Comparison of ENCODE assay signal across 13 mouse cellular contexts in genomic region chr3:135692999-135693398, GRCm38 (mm10). TPM values are rescaled to one million over a fixed set of nuclear protein-coding genes. Genes with fewer than 3 reads are reported as not detected.
DNase-seq lines count a peak whose midpoint lies in the region; ATAC-seq and TF ChIP-seq lines count a peak whose summit lies in the region.
"Had no signal": no experiment of that assay in that cellular context is flagged by ENCODE, and none has a peak within 500 bp of the region (broad histone marks: within the 10 kb centered on the region; RNA-seq: fewer than 3 reads in every experiment).

No protein-coding gene starts in this region.

- intact Hi-C loops in heart, postnatal 14 days (cut with DNase I) = loop anchor here (5.0 kb wide), 3 partner anchors 56 to 256 kb away; partner anchors contain the start of gene Ube2d3

- no peaks in the 10 kb centered on the region for H3K27me3 ChIP-seq in heart, embryonic 11.5 days (ENCODE audit: control insufficient read depth, insufficient read depth, low read length)
- H3K27me3 ChIP-seq in heart, embryonic 16.5 days (ENCODE audit: control insufficient read depth, insufficient read depth, low read length) = no peaks in the 10 kb centered on the region
- peaks cover 2% of the 10 kb centered on the region for H3K27me3 ChIP-seq in kidney, adult 2 months (replicated peaks; ENCODE audit: control insufficient read depth, insufficient read depth, low read length)
- no peaks in the 10 kb centered on the region for H3K27me3 ChIP-seq in liver, embryonic 11.5 days (replicated peaks; ENCODE audit: control insufficient read depth, insufficient read depth, low read length)
- H3K27me3 ChIP-seq: hindbrain, embryonic 15.5 days; Patski had no signal

- 27% methylated on average over 3 of the region's 3 CpGs for WGBS in heart, embryonic 11.5 days (ENCODE audit: insufficient replicate concordance)
- 20% methylated on average over 3 of the region's 3 CpGs for WGBS in heart, embryonic 16.5 days
- WGBS in kidney, adult 2 months = 80% methylated on average over 3 of the region's 3 CpGs
- WGBS in liver, embryonic 11.5 days = 31% methylated on average over 3 of the region's 3 CpGs

- no peak for TF ChIP-seq POLR2A in kidney, adult 2 months (IDR thresholded peaks at IDR 0.05; ENCODE audit: low read depth, low read length)

- H3K27ac ChIP-seq in heart, embryonic 11.5 days (ENCODE audit: low read depth, low read length) = peak overlapping the region; percentile 70; the same call in 1 of the 2 replicates
- H3K27ac ChIP-seq in heart, embryonic 16.5 days (ENCODE audit: low read length) = peak overlapping the region; percentile 95
- no peak overlapping the region for H3K27ac ChIP-seq in kidney, adult 2 months (ENCODE audit: insufficient read depth, low read depth, low read length)
- H3K27ac ChIP-seq in liver, embryonic 11.5 days (ENCODE audit: low read depth, low read length) = no peak overlapping the region
- H3K27ac ChIP-seq: limb, embryonic 15.5 days; stomach, postnatal 0 days had no signal

- H3K4me3 ChIP-seq in heart, embryonic 11.5 days (ENCODE audit: low read depth, low read length) = no peak overlapping the region
- no peak overlapping the region for H3K4me3 ChIP-seq in heart, embryonic 16.5 days (ENCODE audit: low read length)
- no peak overlapping the region for H3K4me3 ChIP-seq in kidney, adult 2 months (ENCODE audit: insufficient read depth, low read depth, low read length)
- no peak overlapping the region for H3K4me3 ChIP-seq in liver, embryonic 11.5 days (ENCODE audit: low read depth, low read length)
- H3K4me3 ChIP-seq: hindbrain, embryonic 15.5 days; limb, embryonic 15.5 days had no signal

- H3K36me3 ChIP-seq in heart, embryonic 11.5 days (ENCODE audit: control insufficient read depth, insufficient read depth, low read length) = no peaks in the 10 kb centered on the region
- no peaks in the 10 kb centered on the region for H3K36me3 ChIP-seq in heart, embryonic 16.5 days (ENCODE audit: control insufficient read depth, insufficient read depth)
- H3K36me3 ChIP-seq in kidney, adult 2 months (ENCODE audit: control insufficient read depth, insufficient read depth, low read length) = no peaks in the 10 kb centered on the region
- H3K36me3 ChIP-seq in liver, embryonic 11.5 days (ENCODE audit: control insufficient read depth, insufficient read depth, low read length) = no peaks in the 10 kb centered on the region
- H3K36me3 ChIP-seq: hindbrain, embryonic 15.5 days; limb, embryonic 15.5 days had no signal

- H3K4me2 ChIP-seq in heart, embryonic 11.5 days = peak overlapping the region; percentile 1
- no peak overlapping the region for H3K4me2 ChIP-seq in heart, embryonic 16.5 days (ENCODE audit: low read depth, low read length)
- H3K4me2 ChIP-seq in liver, embryonic 11.5 days = no peak overlapping the region
- H3K4me2 ChIP-seq: limb, embryonic 15.5 days had no signal

- DNase-seq in heart, postnatal 14 days = no peak
- peak; percentile 19 for DNase-seq in retina, postnatal 1 day
- no peak for DNase-seq in retina, embryonic 14.5 days (ENCODE audit: low spot score)
- no peak for DNase-seq in kidney, adult 2 months
- DNase-seq in liver, embryonic 11.5 days (ENCODE audit: low spot score) = no peak
- DNase-seq: cerebellum, adult 9-10 months; kidney, postnatal 14 days had no signal

- TF ChIP-seq CTCF in kidney, adult 2 months (conservative IDR thresholded peaks at IDR 0.05; ENCODE audit: insufficient read depth, insufficient read length, low read depth, low read length) = no peak

- ATAC-seq in heart, embryonic 11.5 days (replicated peaks; ENCODE audit: insufficient number of reproducible peaks, low FRiP score, low TSS enrichment) = no peak
- peak; percentile 43; the same call in 1 of the 2 replicates for ATAC-seq in heart, embryonic 16.5 days (replicated peaks; ENCODE audit: extremely low read depth, insufficient read depth, low FRiP score)
- ATAC-seq in liver, embryonic 11.5 days (replicated peaks; ENCODE audit: low FRiP score) = no peak
- ATAC-seq: Patski had no signal

- peaks cover 30% of the 10 kb centered on the region for H3K4me1 ChIP-seq in heart, embryonic 11.5 days (ENCODE audit: control insufficient read depth, insufficient read depth, low read length)
- H3K4me1 ChIP-seq in heart, embryonic 16.5 days (ENCODE audit: control insufficient read depth, insufficient read depth, low read length) = peaks cover 36% of the 10 kb centered on the region
- peaks cover 6% of the 10 kb centered on the region for H3K4me1 ChIP-seq in kidney, adult 2 months (ENCODE audit: control insufficient read depth, insufficient read depth, low read length)
- H3K4me1 ChIP-seq in liver, embryonic 11.5 days (replicated peaks; ENCODE audit: control insufficient read depth, insufficient read depth, low read length) = peaks cover 35% of the 10 kb centered on the region

- H3K9me3 ChIP-seq in heart, embryonic 11.5 days (replicated peaks; ENCODE audit: control insufficient read depth, low read length) = no peaks in the 10 kb centered on the region
- no peaks in the 10 kb centered on the region for H3K9me3 ChIP-seq in heart, embryonic 16.5 days (replicated peaks; ENCODE audit: control insufficient read depth, low read length)
- no peaks in the 10 kb centered on the region for H3K9me3 ChIP-seq in liver, embryonic 11.5 days (ENCODE audit: control insufficient read depth, low read length)
- H3K9me3 ChIP-seq: hindbrain, embryonic 15.5 days; limb, embryonic 15.5 days had no signal

- 0 out of 2 replicates have a peak overlapping the region, but pooled peaks have one; percentile 34 for H3K9ac ChIP-seq in heart, embryonic 11.5 days (ENCODE audit: low read depth, low read length)
- no peak overlapping the region for H3K9ac ChIP-seq in heart, embryonic 16.5 days (ENCODE audit: low read length)
- H3K9ac ChIP-seq in liver, embryonic 11.5 days (ENCODE audit: low read depth, low read length) = no peak overlapping the region
- H3K9ac ChIP-seq: hindbrain, embryonic 15.5 days; limb, embryonic 15.5 days had no signal

RNA-seq across cellular contexts. Expression of gene Nfkb1, which starts 1.7 kb away (rescaled TPM):
- 15.4 and 17.8 TPM in 2 replicates for polyA plus RNA-seq in heart, embryonic 11.5 days (2014; fragmentation: Nextera tagmentation; extraction: Ambion mirVana)
- total RNA-seq in heart, postnatal 14 days (2021) = 10 to 100 TPM; 44.1 to 45.4 TPM
- polyA plus RNA-seq in heart, embryonic 16.5 days (2015; fragmentation: Nextera tagmentation; extraction: Ambion mirVana) = 21.7 and 24.0 TPM in 2 replicates
- 43.1 and 46.0 TPM in 2 replicates for polyA plus RNA-seq in kidney, adult 2 months (2012; rRNA removed)
- polyA plus RNA-seq in liver, embryonic 11.5 days (2014; fragmentation: Nextera tagmentation; extraction: Ambion mirVana) = 27.8 and 29.4 TPM in 2 replicates

Comparison
In these comparisons a context has a peak if more than half of its experiments do, and no peak if none do; other contexts are left out.
1. H3K27ac ChIP-seq: peak in heart, embryonic 11.5 days (single experiment) and heart, embryonic 16.5 days (single experiment); none in kidney, adult 2 months (single experiment) and liver, embryonic 11.5 days (single experiment).